13 mouse cellular contexts compared by ENCODE assay signal in the genomic region with DNA sequence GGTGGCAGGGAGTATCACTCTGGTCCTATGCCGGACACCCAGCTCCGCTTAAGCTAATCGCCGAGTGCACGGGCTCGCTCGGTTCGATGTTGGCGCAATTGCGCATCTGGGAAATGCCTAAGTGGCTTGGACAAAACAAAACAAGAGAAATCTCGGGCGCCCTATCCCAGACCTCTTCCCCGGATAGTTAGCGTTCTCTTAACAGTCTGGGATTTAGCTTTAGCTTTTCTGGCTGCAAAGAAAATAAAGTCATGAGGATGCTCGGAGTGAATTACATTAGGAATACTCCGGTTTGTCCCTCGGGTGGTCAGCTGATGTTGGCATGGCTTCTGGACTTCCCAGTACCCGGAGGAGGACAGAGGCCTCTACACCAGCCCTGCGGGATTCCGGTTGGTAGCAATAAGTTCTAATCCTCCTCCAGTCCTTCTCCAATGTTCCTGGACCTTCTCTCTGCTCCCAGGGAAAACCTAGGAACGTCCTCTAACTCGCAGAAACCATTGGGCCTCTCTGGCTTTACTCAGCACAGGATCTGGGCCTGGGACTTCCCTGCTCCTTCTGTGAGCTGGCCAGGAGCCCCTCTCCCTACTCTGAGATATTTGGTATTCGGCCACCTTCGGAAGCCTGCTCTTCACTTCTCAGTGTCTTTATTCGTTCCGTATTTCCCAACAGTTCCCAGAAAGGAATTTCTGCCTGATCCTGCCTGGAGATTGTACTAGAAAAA. TPM values are rescaled to one million over a fixed set of nuclear protein-coding genes. Genes with fewer than 3 reads are reported as not detected.
A peak's percentile ranks its signal among the peaks of the same experiment; 100 is the strongest.
DNase-seq lines count a peak whose midpoint lies in the region; ATAC-seq and TF ChIP-seq lines count a peak whose summit lies in the region.
"Had no signal": no experiment of that assay in that cellular context is flagged by ENCODE, and none has a peak within 500 bp of the region (broad histone marks: within the 10 kb centered on the region; RNA-seq: fewer than 3 reads in every experiment).

No protein-coding gene starts in this region.

- H3K9me3 ChIP-seq in forebrain, embryonic 10.5 days = no peaks in the 10 kb centered on the region
- H3K9me3 ChIP-seq in forebrain, embryonic 16.5 days (ENCODE audit: control insufficient read depth, low read length) = no peaks in the 10 kb centered on the region
- no peaks in the 10 kb centered on the region for H3K9me3 ChIP-seq in limb, embryonic 11.5 days (ENCODE audit: control insufficient read depth, low read length)
- no peaks in the 10 kb centered on the region for H3K9me3 ChIP-seq in stomach, postnatal 0 days (ENCODE audit: control insufficient read depth, low read length)

- TF ChIP-seq CTCF in stomach, postnatal 0 days (IDR thresholded peaks at IDR 0.05; ENCODE audit: low read depth) = no peak

- no peak overlapping the region for H3K9ac ChIP-seq in forebrain, embryonic 16.5 days (replicated peaks; ENCODE audit: low read depth, low read length)
- no peak overlapping the region for H3K9ac ChIP-seq in limb, embryonic 11.5 days (ENCODE audit: low read length)
- no peak overlapping the region for H3K9ac ChIP-seq in stomach, postnatal 0 days (ENCODE audit: low read length)

- no peak for ATAC-seq in forebrain, embryonic 16.5 days
- ATAC-seq in limb, embryonic 11.5 days (ENCODE audit: insufficient number of reproducible peaks, low FRiP score, low TSS enrichment, low read depth) = no peak
- ATAC-seq in stomach, postnatal 0 days (ENCODE audit: low FRiP score, low TSS enrichment) = no peak
- no peak for ATAC-seq in erythroid progenitor cell, adult 5-6 weeks (replicated peaks; ENCODE audit: low FRiP score, poor library complexity, severe bottlenecking)

- peaks cover 100% of the 10 kb centered on the region for H3K27me3 ChIP-seq in forebrain, embryonic 10.5 days (ENCODE audit: poor library complexity, severe bottlenecking)
- peaks cover 93% of the 10 kb centered on the region for H3K27me3 ChIP-seq in forebrain, embryonic 16.5 days (replicated peaks; ENCODE audit: control insufficient read depth, insufficient read depth, low read length)
- H3K27me3 ChIP-seq in limb, embryonic 11.5 days (ENCODE audit: control insufficient read depth, insufficient read depth, low read length) = peaks cover 98% of the 10 kb centered on the region
- H3K27me3 ChIP-seq in stomach, postnatal 0 days (ENCODE audit: control insufficient read depth, insufficient read depth, low read length) = peaks cover 45% of the 10 kb centered on the region

- H3K27ac ChIP-seq in forebrain, embryonic 10.5 days = no peak overlapping the region
- no peak overlapping the region for H3K27ac ChIP-seq in forebrain, embryonic 16.5 days (ENCODE audit: low read length)
- H3K27ac ChIP-seq in limb, embryonic 11.5 days (replicated peaks; ENCODE audit: low read depth, low read length) = no peak overlapping the region
- no peak overlapping the region for H3K27ac ChIP-seq in stomach, postnatal 0 days (replicated peaks)

- DNase-seq in forebrain, embryonic 10.5 days (ENCODE audit: extremely low spot score, low spot score) = no peak
- DNase-seq in retina, embryonic 14.5 days (ENCODE audit: low spot score) = peak; percentile 13
- DNase-seq in retina, postnatal 1 day = no peak
- DNase-seq in limb, embryonic 11.5 days (ENCODE audit: low spot score) = peak; percentile 53
- DNase-seq in stomach, postnatal 0 days (ENCODE audit: low spot score) = no peak
- no peak for DNase-seq in left cerebral cortex, adult 11 months (ENCODE audit: low spot score)
- DNase-seq: cerebellum, adult 9-11 months; thymus, postnatal 14 days had no signal

- no peaks in the 10 kb centered on the region for H3K36me3 ChIP-seq in forebrain, embryonic 10.5 days (replicated peaks)
- no peaks in the 10 kb centered on the region for H3K36me3 ChIP-seq in forebrain, embryonic 16.5 days (ENCODE audit: control insufficient read depth, insufficient read depth)
- no peaks in the 10 kb centered on the region for H3K36me3 ChIP-seq in limb, embryonic 11.5 days (ENCODE audit: control insufficient read depth, insufficient read depth, low read length)
- H3K36me3 ChIP-seq in stomach, postnatal 0 days (ENCODE audit: control insufficient read depth, insufficient read depth, low read length) = no peaks in the 10 kb centered on the region

- peak overlapping the region; percentile 29 for H3K4me3 ChIP-seq in forebrain, embryonic 10.5 days
- no peak overlapping the region; the same call in 1 of the 2 replicates for H3K4me3 ChIP-seq in forebrain, embryonic 16.5 days (replicated peaks; ENCODE audit: low read length)
- H3K4me3 ChIP-seq in limb, embryonic 11.5 days (ENCODE audit: low read depth, low read length) = peak overlapping the region; percentile 10; the same call in 1 of the 2 replicates
- H3K4me3 ChIP-seq in stomach, postnatal 0 days (ENCODE audit: low read depth, low read length) = peak overlapping the region; percentile 25

- no peak overlapping the region; the same call in 1 of the 2 replicates for H3K4me2 ChIP-seq in forebrain, embryonic 16.5 days (ENCODE audit: low read length)
- peak overlapping the region; percentile 20; the same call in 1 of the 2 replicates for H3K4me2 ChIP-seq in limb, embryonic 11.5 days (ENCODE audit: low read depth, severe bottlenecking)
- H3K4me2 ChIP-seq in stomach, postnatal 0 days (replicated peaks; ENCODE audit: low read depth) = peak overlapping the region; percentile 29

- WGBS in forebrain, embryonic 10.5 days = 1% methylated on average over 26 of the region's 26 CpGs
- WGBS in forebrain, embryonic 16.5 days = 2% methylated on average over 26 of the region's 26 CpGs
- WGBS in limb, embryonic 11.5 days = 1% methylated on average over 26 of the region's 26 CpGs
- 9% methylated on average over 26 of the region's 26 CpGs for WGBS in stomach, postnatal 0 days

- peaks cover 27% of the 10 kb centered on the region for H3K4me1 ChIP-seq in forebrain, embryonic 10.5 days
- H3K4me1 ChIP-seq in forebrain, embryonic 16.5 days (replicated peaks; ENCODE audit: control insufficient read depth, insufficient read depth, low read length) = peaks cover 16% of the 10 kb centered on the region
- peaks cover 2% of the 10 kb centered on the region; the same call in 1 of the 2 replicates for H3K4me1 ChIP-seq in limb, embryonic 11.5 days (ENCODE audit: control insufficient read depth, insufficient read depth, low read length)
- no peaks in the 10 kb centered on the region for H3K4me1 ChIP-seq in stomach, postnatal 0 days (replicated peaks; ENCODE audit: control insufficient read depth, insufficient read depth)

- TF ChIP-seq EP300 in stomach, postnatal 0 days (optimal IDR thresholded peaks at IDR 0.05) = no peak

RNA-seq across cellular contexts. Expression of a gene that starts 4.9 kb away (rescaled TPM):
- polyA plus RNA-seq in forebrain, embryonic 10.5 days (2016; fragmentation: Nextera tagmentation; extraction: Ambion mirVana) = not detected in 2 replicates
- polyA plus RNA-seq in forebrain, embryonic 16.5 days (2015; fragmentation: Nextera tagmentation; extraction: Ambion mirVana) = not detected in 2 replicates
- 0.16 TPM in 1 of 2 replicates, not detected in the other for polyA plus RNA-seq in limb, embryonic 11.5 days (2014; fragmentation: Nextera tagmentation; extraction: Ambion mirVana)
- polyA plus RNA-seq in stomach, postnatal 0 days (2015; fragmentation: Nextera tagmentation; extraction: Ambion mirVana) = 0.17 and 0.91 TPM in 2 replicates
- total RNA-seq in erythroid progenitor cell, adult 5-6 weeks (2015; ENCODE audit: low replicate concordance) = not detected in 2 replicates
- total RNA-seq in erythroid progenitor cell, adult 5-6 weeks (2017; ENCODE audit: low replicate concordance) = not detected in 2 replicates
- total RNA-seq: gastrocnemius, adult 18-20 months; left cerebral cortex, postnatal 14 days had no signal
- polyA plus RNA-seq: neural tube, embryonic 14.5 days had no signal

RNA-seq across cellular contexts. Expression of a gene that starts 59.0 kb away (rescaled TPM):
- polyA plus RNA-seq in forebrain, embryonic 10.5 days (2016; fragmentation: Nextera tagmentation; extraction: Ambion mirVana) = 43.9 and 51.5 TPM in 2 replicates
- 46.8 and 53.7 TPM in 2 replicates for polyA plus RNA-seq in forebrain, embryonic 16.5 days (2015; fragmentation: Nextera tagmentation; extraction: Ambion mirVana)
- 51.2 and 51.5 TPM in 2 replicates for polyA plus RNA-seq in limb, embryonic 11.5 days (2014; fragmentation: Nextera tagmentation; extraction: Ambion mirVana)
- polyA plus RNA-seq in stomach, postnatal 0 days (2015; fragmentation: Nextera tagmentation; extraction: Ambion mirVana) = 33.3 and 33.9 TPM in 2 replicates
- total RNA-seq in erythroid progenitor cell, adult 5-6 weeks (2015; ENCODE audit: low replicate concordance) = 18.0 and 18.9 TPM in 2 replicates
- 13.9 and 16.8 TPM in 2 replicates for total RNA-seq in erythroid progenitor cell, adult 5-6 weeks (2017; ENCODE audit: low replicate concordance)

Comparison
In these comparisons a context has a peak if more than half of its experiments do, and no peak if none do; other contexts are left out.
1. DNase-seq: peak in retina, embryonic 14.5 days (single experiment) and limb, embryonic 11.5 days (single experiment); none in forebrain, embryonic 10.5 days (single experiment), retina, postnatal 1 day (single experiment), stomach, postnatal 0 days (single experiment) and left cerebral cortex, adult 11 months (single experiment).